Mouse (Mus musculus): ENCODE measurements around the gene Hist1h3h.

DNA sequence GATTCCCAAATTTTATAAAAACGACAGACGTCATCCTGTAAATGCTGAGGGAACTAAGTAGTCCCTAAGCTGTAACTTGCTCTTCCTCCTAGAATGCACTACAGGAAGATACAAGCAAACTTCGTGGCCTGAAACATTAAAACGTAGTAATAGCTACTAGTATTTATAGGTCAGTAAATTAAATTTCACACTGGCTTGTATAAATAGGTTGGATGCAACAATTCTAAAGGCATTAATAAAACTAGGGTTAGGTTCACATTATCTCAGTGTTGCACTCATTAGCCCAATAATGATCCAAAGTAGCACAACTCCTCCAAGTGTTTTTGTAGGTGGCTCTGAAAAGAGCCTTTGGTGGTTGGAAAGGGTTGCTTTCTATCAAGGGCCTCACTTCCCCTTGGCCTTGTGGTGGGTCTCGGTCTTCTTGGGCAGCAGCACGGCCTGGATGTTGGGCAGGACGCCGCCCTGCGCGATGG lies 35.6 kb downstream of the Hist1h3h start:
- TF ChIP-seq CTCF (conservative IDR thresholded peaks at IDR 0.05; ENCODE audit: low read length): no peak
- TF ChIP-seq NANOG (IDR thresholded peaks at IDR 0.05; ENCODE audit: borderline replicate concordance, low read length): no peak

All from E14TG2a.4 (cell line).